Mouse (Mus musculus): ENCODE results near the gene Pde10a.

GRCm38 (mm10) chr17:8720961-8721360 is 195.8 kb downstream of the Pde10a start:
- TF ChIP-seq CTCF (IDR thresholded peaks at IDR 0.05) (no peak), EP300 (IDR thresholded peaks at IDR 0.05; ENCODE audit: insufficient read depth, low read depth, low read length) (no peak)
